Mouse (Mus musculus) stomach, postnatal 0 days (tissue): ENCODE data around the gene Znrf3. TPM values are rescaled to one million over a fixed set of nuclear protein-coding genes. Genes with fewer than 3 reads are reported as not detected.

Experiments
- ATAC-seq: fragments of 200-750 bp; cut with Nextera tagmentation; 2 replicates; pipeline ENCODE4 v1.8.0; 2017; ENCODE audit not compliant: low FRiP score, low TSS enrichment
- DNase-seq: peaks from one replicate; pipeline ENCODE4 v3.0.0-alpha.2; 2016; ENCODE audit warnings: low spot score
- H3K27ac ChIP-seq: fragments of 300-500 bp; sonication (generic); replicated peaks from 2 replicates; pipeline ENCODE4 v1.5.1; 2014; ENCODE audit warnings: mild to moderate bottlenecking, control low read depth
- H3K27me3 ChIP-seq: fragments of 300-500 bp; sonication (generic); 2 replicates; pipeline ENCODE4 v1.6.1; 2014; ENCODE audit warnings: low read length; ENCODE audit not compliant: control insufficient read depth, insufficient read depth
- H3K36me3 ChIP-seq: fragments of 300-500 bp; sonication (generic); 2 replicates; pipeline ENCODE4 v1.6.1; 2014; ENCODE audit warnings: low read length, mixed read lengths; ENCODE audit not compliant: control insufficient read depth, insufficient read depth
- H3K4me1 ChIP-seq: fragments of 300-500 bp; sonication (generic); replicated peaks from 2 replicates; pipeline ENCODE4 v1.6.1; 2014; ENCODE audit warnings: antibody characterized with exemption; ENCODE audit not compliant: control insufficient read depth, insufficient read depth
- H3K4me2 ChIP-seq: fragments of 300-500 bp; sonication (generic); replicated peaks from 2 replicates; pipeline ENCODE4 v1.6.1; 2014; ENCODE audit warnings: low read depth, mild to moderate bottlenecking, control low read depth, moderate library complexity
- H3K4me3 ChIP-seq: fragments of 300-500 bp; sonication (generic); 2 replicates; pipeline ENCODE4 v1.5.1; 2014; ENCODE audit warnings: low read depth, low read length, control low read depth
- H3K9ac ChIP-seq: fragments of 300-500 bp; sonication (generic); 2 replicates; pipeline ENCODE4 v1.6.1; 2014; ENCODE audit warnings: mild to moderate bottlenecking, low read length, control low read depth, mixed read lengths
- H3K9me3 ChIP-seq: fragments of 300-500 bp; sonication (generic); 2 replicates; pipeline ENCODE4 v1.6.1; 2016; ENCODE audit warnings: low read length; ENCODE audit not compliant: control insufficient read depth
- CTCF ChIP-seq: IDR thresholded peaks from 2 replicates; pipeline ENCODE4 v1.5.1; 2016; ENCODE audit warnings: antibody characterized with exemption, low read depth, mild to moderate bottlenecking, moderate library complexity
- EP300 ChIP-seq: optimal IDR thresholded peaks from 2 replicates; pipeline ENCODE3; 2016; ENCODE audit warnings: antibody characterized with exemption
- WGBS: fragments of 180-500 bp; shearing (Covaris S2); extraction: QIAGEN DNeasy Blood & Tissue Kit; methylation state at CpG from one replicate; pipeline ENCODE4 v1.1.7; 2014; 5-methylcytosine and 5-hydroxymethylcytosine counted together
- polyA plus RNA-seq: library from polyadenylated mRNA; unstranded; fragments of >200 nt; fragmentation: Nextera tagmentation; extraction: Ambion mirVana; gene quantifications from 2 replicates; pipeline ENCODE4 v1.2.1, GENCODE M21; 2015

Gene Znrf3
- polyA plus RNA-seq, 1 experiment from 2014 or later, result 9.3 TPM

DNA sequence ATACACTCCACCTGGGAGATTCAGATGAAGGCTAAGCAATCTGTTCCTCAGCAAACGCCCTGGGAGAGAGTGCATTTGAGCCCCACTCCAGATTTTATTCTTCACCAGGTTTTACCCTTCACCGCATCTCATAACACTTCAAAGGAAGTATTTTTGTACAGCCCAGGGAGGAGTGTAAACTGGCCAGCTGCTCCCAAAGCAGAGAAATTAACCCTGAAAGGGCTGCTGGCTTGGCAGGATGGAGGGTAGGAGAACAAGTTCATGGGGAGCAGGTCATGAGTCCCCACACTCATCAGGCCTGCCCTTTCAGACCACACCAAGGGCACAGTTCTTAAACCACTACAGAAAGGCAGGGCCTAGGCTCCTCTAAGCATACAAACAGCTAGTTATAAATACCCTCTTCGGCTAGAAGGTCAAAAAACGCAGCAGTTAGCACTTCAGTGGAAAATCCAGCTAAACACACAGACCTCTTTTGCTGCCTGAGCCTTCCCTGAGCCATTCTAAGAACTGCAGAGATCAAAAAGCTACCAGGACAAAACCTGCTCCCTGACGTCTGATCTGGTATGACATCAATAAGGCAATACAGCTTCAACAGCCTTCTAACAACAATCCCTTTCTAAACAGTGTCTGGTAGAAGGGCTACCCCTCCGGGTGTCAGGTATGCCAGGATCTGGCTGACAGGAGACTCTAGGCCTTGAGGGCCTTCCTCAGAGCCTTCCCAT, 28.9 kb downstream of the Znrf3 start:
- Histone ChIP-seq H3K27me3 (no peaks in the 10 kb centered on the region), H3K9me3 (no peaks in the 10 kb centered on the region), H3K27ac (peak overlapping the region; percentile 82), H3K4me1 (peaks cover 21% of the 10 kb centered on the region), H3K9ac (0 out of 2 replicates have a peak overlapping the region, but pooled peaks have one; percentile 28), H3K4me3 (no peak overlapping the region), H3K4me2 (peak overlapping the region; percentile 26), H3K36me3 (no peaks in the 10 kb centered on the region)
- DNase-seq, result peak; percentile 41
- 9% methylated on average over 6 of the region's 6 CpGs for WGBS
- TF ChIP-seq CTCF (no peak), EP300 (no peak)
- peak; percentile 73; the same call in 1 of the 2 replicates for ATAC-seq

DNA sequence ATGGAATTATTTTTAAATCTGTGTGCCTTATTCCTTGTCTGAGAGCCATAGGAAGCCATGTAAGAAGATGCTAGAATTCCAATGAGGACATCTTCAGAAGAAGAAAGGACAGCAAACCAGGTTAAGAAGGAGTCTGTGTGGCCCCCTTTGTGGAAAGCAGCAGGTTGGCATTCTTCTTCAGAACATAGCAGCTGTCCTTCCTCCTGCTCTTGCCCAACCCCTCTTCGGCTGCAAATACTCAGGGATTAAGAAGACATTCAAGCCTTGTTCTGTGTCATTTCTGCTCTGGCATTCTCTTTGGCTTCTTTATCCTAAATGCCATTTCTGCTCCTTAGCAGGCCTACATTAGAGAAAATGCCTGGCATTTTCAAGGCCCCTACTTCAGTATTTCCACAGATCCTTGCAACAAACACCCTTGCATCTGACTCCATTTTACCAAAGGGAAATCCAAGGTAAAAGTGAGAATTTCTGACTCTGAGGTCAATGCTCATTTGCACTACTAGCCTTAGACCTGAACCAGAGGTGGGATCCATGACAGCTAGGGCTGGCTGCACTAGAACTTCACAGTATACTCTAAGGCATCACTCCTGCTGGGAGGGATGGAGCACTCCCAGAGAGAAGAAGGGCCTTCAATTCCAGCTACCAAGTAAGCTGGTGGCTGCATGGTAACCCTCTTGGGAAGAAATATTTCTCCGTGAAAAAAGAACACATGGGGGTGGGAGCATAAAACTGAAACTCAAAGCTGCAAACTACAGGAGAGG, 29.6 kb downstream of the Znrf3 start:
- DNase-seq (no peak), ATAC-seq (no peak; the same call in 1 of the 2 replicates)
- H3K36me3 ChIP-seq, result no peaks in the 10 kb centered on the region
- peaks cover 21% of the 10 kb centered on the region for H3K4me1 ChIP-seq
- no peaks in the 10 kb centered on the region for H3K9me3 ChIP-seq
- H3K27ac ChIP-seq, result peak overlapping the region; percentile 82
- 23% methylated on average over 2 of the region's 2 CpGs for WGBS
- no peaks in the 10 kb centered on the region for H3K27me3 ChIP-seq
- H3K4me2 ChIP-seq, result peak overlapping the region; percentile 26; the same call in 1 of the 2 replicates
- no peak overlapping the region for H3K4me3 ChIP-seq
- H3K9ac ChIP-seq, result no peak overlapping the region
- TF ChIP-seq EP300, result no peak
- TF ChIP-seq CTCF, result no peak

- ATAC-seq (no peak), DNase-seq (no peak)
- Histone ChIP-seq H3K4me2 (no peak overlapping the region), H3K27me3 (no peaks in the 10 kb centered on the region), H3K9ac (no peak overlapping the region), H3K4me3 (no peak overlapping the region), H3K4me1 (peaks cover 19% of the 10 kb centered on the region), H3K36me3 (no peaks in the 10 kb centered on the region), H3K27ac (no peak overlapping the region), H3K9me3 (no peaks in the 10 kb centered on the region)
- no peak for TF ChIP-seq CTCF
- no peak for TF ChIP-seq EP300
- WGBS, result 53% methylated on average over 2 of the region's 2 CpGs
These were observed 31.9 kb downstream of the Znrf3 start for GRCm38 (mm10) chr11:5412644-5413190.

- H3K4me1 ChIP-seq, result peaks cover 17% of the 10 kb centered on the region
- no peak overlapping the region for H3K4me3 ChIP-seq
- no peak overlapping the region for H3K4me2 ChIP-seq
- TF ChIP-seq CTCF (no peak), EP300 (peak; percentile 69)
- peak overlapping the region; percentile 63 for H3K27ac ChIP-seq
- H3K27me3 ChIP-seq, result no peaks in the 10 kb centered on the region
- no peaks in the 10 kb centered on the region for H3K9me3 ChIP-seq
- DNase-seq, result peak; percentile 49
- no peak overlapping the region for H3K9ac ChIP-seq
- peak; percentile 68 for ATAC-seq
- WGBS, result 24% methylated on average over 9 of the region's 9 CpGs
- no peaks in the 10 kb centered on the region for H3K36me3 ChIP-seq
These were observed 33.1 kb downstream of the Znrf3 start for GRCm38 (mm10) chr11:5411577-5411976.

GRCm38 (mm10) chr11:5404180-5404579, 40.5 kb downstream of the Znrf3 start:
- Histone ChIP-seq H3K27me3 (no peaks in the 10 kb centered on the region), H3K27ac (peak overlapping the region; percentile 31; the same call in 1 of the 2 replicates), H3K9ac (no peak overlapping the region), H3K4me2 (no peak overlapping the region), H3K4me3 (no peak overlapping the region), H3K36me3 (no peaks in the 10 kb centered on the region), H3K9me3 (no peaks in the 10 kb centered on the region), H3K4me1 (0 out of 2 replicates have a peak, but pooled peaks cover 2% of the 10 kb centered on the region)
- TF ChIP-seq EP300, result no peak
- no peak for TF ChIP-seq CTCF
- ATAC-seq, result no peak
- 59% methylated on average over 2 of the region's 2 CpGs for WGBS
- DNase-seq, result no peak
